In genomic region chr11:80154501-80154900, GRCm38 (mm10) we compare ENCODE assay signal across 8 mouse cellular contexts. TPM values are rescaled to one million over a fixed set of nuclear protein-coding genes. Genes with fewer than 3 reads are reported as not detected.
DNase-seq lines count a peak whose midpoint lies in the region; ATAC-seq lines count a peak whose summit lies in the region.

No protein-coding gene starts in this region.

- H3K4me2 ChIP-seq in neural tube, embryonic 11.5 days (ENCODE audit: low read depth) = peak overlapping the region; percentile 59
- peak overlapping the region; percentile 75 for H3K4me2 ChIP-seq in limb, embryonic 13.5 days (replicated peaks)
- peak overlapping the region; percentile 78 for H3K4me2 ChIP-seq in stomach, embryonic 14.5 days (replicated peaks; ENCODE audit: low read depth, low read length)

- H3K36me3 ChIP-seq in erythroblast, embryonic 14.5 days (ENCODE audit: control insufficient read depth) = no peaks in the 10 kb centered on the region; the same call in 1 of the 2 replicates
- H3K36me3 ChIP-seq in neural tube, embryonic 11.5 days (ENCODE audit: control insufficient read depth, insufficient read depth, low read length) = no peaks in the 10 kb centered on the region
- H3K36me3 ChIP-seq in limb, embryonic 13.5 days = no peaks in the 10 kb centered on the region
- H3K36me3 ChIP-seq in stomach, embryonic 14.5 days (ENCODE audit: control insufficient read depth, insufficient read depth, low read length) = no peaks in the 10 kb centered on the region

- H3K27me3 ChIP-seq in erythroblast, embryonic 14.5 days (ENCODE audit: control insufficient read depth) = peaks cover 51% of the 10 kb centered on the region
- H3K27me3 ChIP-seq in neural tube, embryonic 11.5 days (ENCODE audit: control insufficient read depth, insufficient read depth, low read length) = peaks cover 25% of the 10 kb centered on the region
- peaks cover 71% of the 10 kb centered on the region for H3K27me3 ChIP-seq in limb, embryonic 13.5 days
- peaks cover 23% of the 10 kb centered on the region for H3K27me3 ChIP-seq in stomach, embryonic 14.5 days (ENCODE audit: control insufficient read depth, insufficient read depth, low read length)

- peaks cover 16% of the 10 kb centered on the region for H3K4me1 ChIP-seq in erythroblast, embryonic 14.5 days (ENCODE audit: control insufficient read depth)
- H3K4me1 ChIP-seq in neural tube, embryonic 11.5 days (ENCODE audit: control insufficient read depth, insufficient read depth, low read length) = no peaks in the 10 kb centered on the region
- H3K4me1 ChIP-seq in limb, embryonic 13.5 days = 0 out of 2 replicates have a peak, but pooled peaks cover 7% of the 10 kb centered on the region
- H3K4me1 ChIP-seq in stomach, embryonic 14.5 days (ENCODE audit: control insufficient read depth, insufficient read depth, low read length) = peaks cover 5% of the 10 kb centered on the region; the same call in 1 of the 2 replicates

- peaks cover 5% of the 10 kb centered on the region; the same call in 1 of the 2 replicates for H3K9me3 ChIP-seq in erythroblast, embryonic 14.5 days (ENCODE audit: control insufficient read depth, low read length)
- no peaks in the 10 kb centered on the region for H3K9me3 ChIP-seq in neural tube, embryonic 11.5 days (ENCODE audit: control insufficient read depth, low read length)
- H3K9me3 ChIP-seq in limb, embryonic 13.5 days = no peaks in the 10 kb centered on the region
- no peaks in the 10 kb centered on the region for H3K9me3 ChIP-seq in stomach, embryonic 14.5 days (ENCODE audit: control insufficient read depth, low read depth, low read length)

- peak overlapping the region; percentile 68 for H3K4me3 ChIP-seq in erythroblast, embryonic 14.5 days (replicated peaks)
- H3K4me3 ChIP-seq in neural tube, embryonic 11.5 days (ENCODE audit: low read depth, low read length) = peak overlapping the region; percentile 46
- H3K4me3 ChIP-seq in limb, embryonic 13.5 days = peak overlapping the region; percentile 53
- peak overlapping the region; percentile 50 for H3K4me3 ChIP-seq in stomach, embryonic 14.5 days (ENCODE audit: low read depth, low read length)

- ATAC-seq in erythroblast, adult 5-6 weeks (replicated peaks; ENCODE audit: low FRiP score, poor library complexity, severe bottlenecking) = no peak
- no peak for ATAC-seq in neural tube, embryonic 11.5 days (ENCODE audit: insufficient read depth, low FRiP score, low TSS enrichment)
- ATAC-seq in limb, embryonic 13.5 days (ENCODE audit: low FRiP score, low read depth) = no peak
- no peak for ATAC-seq in stomach, embryonic 14.5 days (ENCODE audit: insufficient number of reproducible peaks, insufficient read depth, low FRiP score, low read depth)
- ATAC-seq in CD4-positive, CD25-positive, alpha-beta regulatory T cell, adult 4 months = no peak

- H3K27ac ChIP-seq in neural tube, embryonic 11.5 days (ENCODE audit: low read depth, low read length) = no peak overlapping the region
- H3K27ac ChIP-seq in limb, embryonic 13.5 days = no peak overlapping the region
- H3K27ac ChIP-seq in stomach, embryonic 14.5 days (ENCODE audit: low read length) = no peak overlapping the region

- H3K9ac ChIP-seq in neural tube, embryonic 11.5 days (ENCODE audit: low read length) = no peak overlapping the region
- peak overlapping the region; percentile 50; the same call in 1 of the 2 replicates for H3K9ac ChIP-seq in limb, embryonic 13.5 days
- H3K9ac ChIP-seq in stomach, embryonic 14.5 days (replicated peaks; ENCODE audit: low read depth, low read length) = 0 out of 2 replicates have a peak overlapping the region, but pooled peaks have one; percentile 3

- 26% methylated on average over 25 of the region's 25 CpGs for WGBS in neural tube, embryonic 11.5 days
- 25% methylated on average over 25 of the region's 25 CpGs for WGBS in limb, embryonic 13.5 days
- WGBS in stomach, embryonic 14.5 days = 29% methylated on average over 25 of the region's 25 CpGs

- no peak for DNase-seq in neural tube, embryonic 11.5 days (ENCODE audit: low spot score)
- DNase-seq in neural tube, embryonic 10.5 days (ENCODE audit: extremely low spot score, low spot score) = no peak
- DNase-seq in thymus, postnatal 25 days = no peak

RNA-seq across cellular contexts. Expression of gene Adap2, which starts 0.6 kb away (rescaled TPM):
- not detected in 2 replicates for polyA plus RNA-seq in erythroblast, embryonic 14.5 days (2012)
- total RNA-seq in erythroblast, adult 5-6 weeks (2015; ENCODE audit: low replicate concordance) = 1.7 and 5.0 TPM in 2 replicates
- 1.0 and 2.5 TPM in 2 replicates for total RNA-seq in erythroblast, adult 5-6 weeks (2017; ENCODE audit: low replicate concordance)
- 0.84 and 1.5 TPM in 2 replicates for polyA plus RNA-seq in neural tube, embryonic 11.5 days (2014; fragmentation: Nextera tagmentation; extraction: Ambion mirVana)
- 1.3 and 1.6 TPM in 2 replicates for polyA plus RNA-seq in limb, embryonic 13.5 days (2015; fragmentation: Nextera tagmentation; extraction: Ambion mirVana)
- 2.3 and 3.0 TPM in 2 replicates for polyA plus RNA-seq in stomach, embryonic 14.5 days (2014; fragmentation: Nextera tagmentation; extraction: Ambion mirVana)
- under 1 TPM in 1 of 2 experiments, not detected in 1; 0.17 TPM for polyA plus RNA-seq in CD4-positive, CD25-positive, alpha-beta regulatory T cell, adult 4 months (2017; shearing (Covaris generic))

RNA-seq across cellular contexts. Expression of gene Tefm, which starts 12.5 kb away (rescaled TPM):
- not detected in 2 replicates for polyA plus RNA-seq in erythroblast, embryonic 14.5 days (2012)
- 4.0 and 6.3 TPM in 2 replicates for total RNA-seq in erythroblast, adult 5-6 weeks (2015; ENCODE audit: low replicate concordance)
- total RNA-seq in erythroblast, adult 5-6 weeks (2017; ENCODE audit: low replicate concordance) = 0.77 and 1.3 TPM in 2 replicates
- polyA plus RNA-seq in neural tube, embryonic 11.5 days (2014; fragmentation: Nextera tagmentation; extraction: Ambion mirVana) = 28.5 and 32.4 TPM in 2 replicates
- 31.2 and 34.2 TPM in 2 replicates for polyA plus RNA-seq in limb, embryonic 13.5 days (2015; fragmentation: Nextera tagmentation; extraction: Ambion mirVana)
- 25.9 and 28.2 TPM in 2 replicates for polyA plus RNA-seq in stomach, embryonic 14.5 days (2014; fragmentation: Nextera tagmentation; extraction: Ambion mirVana)
- 10 to 100 TPM; 26.0 to 35.7 TPM for polyA plus RNA-seq in CD4-positive, CD25-positive, alpha-beta regulatory T cell, adult 4 months (2017; shearing (Covaris generic))

RNA-seq across cellular contexts. Expression of gene Rnf135, which starts 29.1 kb away (rescaled TPM):
- polyA plus RNA-seq in erythroblast, embryonic 14.5 days (2012) = 0.03 TPM in 1 of 2 replicates, not detected in the other
- not detected in 2 replicates for total RNA-seq in erythroblast, adult 5-6 weeks (2015; ENCODE audit: low replicate concordance)
- 0.42 and 0.60 TPM in 2 replicates for total RNA-seq in erythroblast, adult 5-6 weeks (2017; ENCODE audit: low replicate concordance)
- polyA plus RNA-seq in neural tube, embryonic 11.5 days (2014; fragmentation: Nextera tagmentation; extraction: Ambion mirVana) = 2.9 and 3.3 TPM in 2 replicates
- 7.5 and 7.6 TPM in 2 replicates for polyA plus RNA-seq in limb, embryonic 13.5 days (2015; fragmentation: Nextera tagmentation; extraction: Ambion mirVana)
- 8.4 TPM in 2 replicates for polyA plus RNA-seq in stomach, embryonic 14.5 days (2014; fragmentation: Nextera tagmentation; extraction: Ambion mirVana)
- polyA plus RNA-seq in CD4-positive, CD25-positive, alpha-beta regulatory T cell, adult 4 months (2017; shearing (Covaris generic)) = 10 to 100 TPM in 1 of 2 experiments, 1 to 10 TPM in 1; 8.4 to 11.3 TPM

RNA-seq across cellular contexts. Expression of gene Rhot1, which starts 54.3 kb away (rescaled TPM):
- 0.09 and 0.19 TPM in 2 replicates for polyA plus RNA-seq in erythroblast, embryonic 14.5 days (2012)
- total RNA-seq in erythroblast, adult 5-6 weeks (2015; ENCODE audit: low replicate concordance) = 10.2 and 11.9 TPM in 2 replicates
- 9.8 and 10.3 TPM in 2 replicates for total RNA-seq in erythroblast, adult 5-6 weeks (2017; ENCODE audit: low replicate concordance)
- 70.6 and 75.8 TPM in 2 replicates for polyA plus RNA-seq in neural tube, embryonic 11.5 days (2014; fragmentation: Nextera tagmentation; extraction: Ambion mirVana)
- polyA plus RNA-seq in limb, embryonic 13.5 days (2015; fragmentation: Nextera tagmentation; extraction: Ambion mirVana) = 55.8 and 57.0 TPM in 2 replicates
- polyA plus RNA-seq in stomach, embryonic 14.5 days (2014; fragmentation: Nextera tagmentation; extraction: Ambion mirVana) = 50.7 and 55.2 TPM in 2 replicates
- polyA plus RNA-seq in CD4-positive, CD25-positive, alpha-beta regulatory T cell, adult 4 months (2017; shearing (Covaris generic)) = 10 to 100 TPM; 25.1 to 28.2 TPM

Comparison
In these comparisons a context has a peak if more than half of its experiments do, and no peak if none do; other contexts are left out.
1. RNA of gene Tefm, which starts 12.5 kb away (polyA plus RNA-seq): 26.0 to 35.7 TPM in CD4-positive, CD25-positive, alpha-beta regulatory T cell, adult 4 months, 31.2 to 34.2 TPM in limb, embryonic 13.5 days, 28.5 to 32.4 TPM in neural tube, embryonic 11.5 days and 25.9 to 28.2 TPM in stomach, embryonic 14.5 days; not detected in erythroblast, embryonic 14.5 days; every median in the first group is over 10 times any median in the second.
2. Peak in every context shown above with its lines, with median percentiles within 50 percentile points of each other: H3K4me3 ChIP-seq and H3K4me2 ChIP-seq.